Mouse (Mus musculus) liver, adult 10 weeks (tissue): ENCODE results near the gene Sema4d. TPM values are rescaled to one million over a fixed set of nuclear protein-coding genes. Genes with fewer than 3 reads are reported as not detected.

Experiments
- polyA plus RNA-seq: library from polyadenylated mRNA; stranded (reverse); fragments of 350-450 nt; fragmentation: Illumina TruSeq; extraction: RNeasy Lipid Tissue Mini Kit (QIAGEN cat#74804); gene quantifications from one replicate; pipeline ENCODE4 v1.2.3, GENCODE M21; 2014; ENCODE audit warnings: low read depth, low replicate concordance

The Sema4d gene
- polyA plus RNA-seq: 0.34 TPM

DNA sequence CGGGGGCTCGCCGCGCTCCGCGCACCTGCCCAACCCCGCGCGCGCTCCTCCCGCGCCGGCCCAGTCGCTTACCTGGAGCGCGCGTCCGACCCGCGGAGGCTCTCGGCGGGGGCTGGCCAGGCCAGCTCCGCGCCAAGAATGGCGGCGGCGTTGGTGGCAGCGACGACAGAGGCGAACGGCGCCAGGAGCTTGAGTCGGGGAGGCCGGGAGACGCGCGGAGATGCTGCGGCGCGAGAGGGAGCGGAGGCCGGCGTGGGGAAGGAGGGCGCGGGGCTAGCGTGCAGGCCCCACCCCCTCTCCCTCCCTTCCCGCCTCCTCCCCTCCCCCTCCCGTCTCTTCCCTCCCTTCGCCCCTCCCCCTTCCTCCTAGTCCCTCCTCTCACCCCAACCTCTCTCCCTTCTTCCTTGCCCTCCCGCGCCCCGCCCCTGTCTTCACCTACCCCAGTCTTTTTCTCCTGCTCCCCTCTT lies at the start of gene Sema4d:
TSS of gene Sema4d (minus strand) at position 323 of the 467 bp plus-strand sequence.

GRCm38 (mm10) chr13:51651408-51652064 lies 142.0 kb downstream of the Sema4d start, which contains the start of gene Secisbp2:
Gene Secisbp2, plus strand, starts transcription at chr13:51651697.

GRCm38 (mm10) chr13:51644829-51645789 lies 148.4 kb downstream of the Sema4d start, which contains the start of gene Cks2:
Gene Cks2, plus strand, starts transcription at chr13:51645232.

Other genes with a start within 250 kb of the Sema4d start
- not detected for gene Shc3, start 224.3 kb downstream of the Sema4d start, polyA plus RNA-seq
- 113 TPM for gene Cks2, start 148.5 kb downstream of the Sema4d start, polyA plus RNA-seq
- gene Secisbp2, start 142.1 kb downstream of the Sema4d start, polyA plus RNA-seq: 6.2 TPM
- 1.7 TPM for gene Gadd45g, start 52.9 kb upstream of the Sema4d start, polyA plus RNA-seq